Mouse (Mus musculus) cerebellum, postnatal 36 days (tissue): ENCODE results near the gene Ppp2r2c.

Source experiments
- DNase-seq, 2 experiments: peaks; one replicate each; pipeline ENCODE4 v3.0.0; 2021 to 2022; ENCODE audit warnings: mixed read lengths in 2 of 2

The Ppp2r2c gene

DNA sequence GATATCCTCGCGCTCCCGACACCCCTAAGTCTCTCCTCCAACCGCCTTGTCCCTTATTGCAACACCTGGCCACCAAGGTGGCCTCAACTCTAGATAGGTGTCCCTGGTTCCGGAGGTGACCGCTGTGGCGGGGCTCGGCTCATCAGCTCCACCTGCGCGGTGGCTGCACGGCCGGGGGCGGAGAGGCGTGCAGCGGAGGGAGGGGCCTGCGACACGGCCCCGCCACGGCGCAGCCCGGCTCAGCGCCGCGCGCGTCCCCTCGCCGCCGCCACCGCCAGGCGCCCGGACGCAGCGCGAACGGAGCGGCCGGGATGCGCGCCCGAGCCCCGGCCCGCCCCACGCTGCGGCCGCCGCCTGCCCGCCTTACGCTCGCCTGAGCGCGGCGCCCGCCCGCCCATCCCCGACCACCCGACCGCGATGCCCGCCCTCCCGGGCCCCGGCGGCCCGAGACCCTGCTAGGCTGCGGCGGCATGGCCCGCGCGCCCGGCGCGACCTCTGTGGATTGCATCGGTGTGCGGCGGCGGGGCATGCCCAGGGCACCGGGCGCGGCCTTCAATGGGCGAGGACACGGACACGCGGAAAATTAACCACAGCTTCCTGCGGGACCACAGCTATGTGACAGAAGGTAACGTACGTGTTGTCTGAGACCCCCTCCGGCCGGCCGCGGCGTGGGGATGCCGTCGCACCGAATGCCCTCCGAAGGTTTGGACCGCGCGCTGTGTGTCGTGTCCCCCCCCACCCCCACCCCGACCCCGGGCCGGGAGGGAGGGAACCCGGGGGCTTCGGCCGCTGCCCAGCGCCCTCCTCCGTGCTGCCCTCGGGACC lies at the start of gene Ppp2r2c:
Ppp2r2c (plus strand) TSS at position 248 of the 825 bp plus-strand sequence.
- DNase-seq, result peak; percentile 73 to 83

DNA sequence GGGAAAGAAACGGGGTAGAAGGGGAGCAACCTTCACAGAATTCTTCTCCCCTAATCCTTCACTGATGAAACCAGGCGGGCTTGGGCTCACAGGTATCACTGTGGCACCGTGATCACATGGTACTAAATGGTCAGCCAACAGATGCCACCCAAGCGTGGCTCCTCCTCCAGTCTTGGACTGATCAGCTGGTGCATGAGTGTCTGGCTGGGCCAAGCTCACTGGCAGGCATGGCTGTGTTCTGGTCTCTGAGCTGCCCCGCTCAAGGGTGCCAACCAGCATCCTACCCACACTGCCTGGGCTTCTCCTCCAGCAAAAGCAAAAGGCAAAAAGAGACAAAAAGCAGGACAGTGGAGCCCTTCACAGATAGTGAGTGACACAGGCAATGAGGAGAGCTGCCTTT lies 48.6 kb upstream of the Ppp2r2c start:
- no peak for DNase-seq

DNA sequence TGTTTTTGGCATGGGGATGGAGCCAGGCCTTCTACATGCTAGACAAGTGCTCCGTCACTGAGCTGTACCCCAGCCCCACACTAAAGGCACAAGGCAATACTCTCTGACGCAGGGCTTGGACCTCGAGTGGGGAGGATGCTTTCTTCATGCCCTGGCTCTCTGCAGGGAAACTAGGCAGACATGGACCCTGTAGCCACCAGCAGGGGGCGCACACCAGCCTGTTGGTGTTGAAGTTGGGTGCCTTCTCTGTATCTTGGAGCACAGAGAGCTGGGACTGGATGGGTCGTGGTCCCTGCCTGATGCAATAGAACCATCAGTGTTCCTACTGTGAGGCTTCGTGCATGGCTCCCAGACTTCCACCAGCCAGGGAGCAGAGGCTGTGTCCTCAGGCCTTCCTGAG lies 48.2 kb upstream of the Ppp2r2c start:
- peak; percentile 69 to 72 for DNase-seq

DNA sequence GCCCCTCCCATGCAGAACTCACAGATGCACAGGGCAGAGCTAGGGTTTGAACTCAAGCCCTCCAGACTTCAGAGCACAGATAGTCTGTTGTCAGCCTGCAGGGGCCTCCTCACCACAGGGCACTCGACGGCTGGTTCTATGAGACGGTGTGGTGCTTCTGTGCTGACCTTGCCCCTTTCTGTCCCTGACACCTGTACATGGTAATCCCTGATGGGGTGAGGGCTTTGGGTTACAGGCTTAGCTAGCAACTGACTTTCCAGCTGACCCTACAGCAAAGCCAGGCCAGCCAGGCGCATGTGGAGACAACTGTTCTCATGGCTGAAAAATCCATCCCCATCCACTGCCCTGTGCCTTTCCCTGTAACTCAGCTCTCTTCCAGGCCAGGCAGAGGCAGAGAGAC lies 45.4 kb upstream of the Ppp2r2c start:
- DNase-seq, result no peak

DNA sequence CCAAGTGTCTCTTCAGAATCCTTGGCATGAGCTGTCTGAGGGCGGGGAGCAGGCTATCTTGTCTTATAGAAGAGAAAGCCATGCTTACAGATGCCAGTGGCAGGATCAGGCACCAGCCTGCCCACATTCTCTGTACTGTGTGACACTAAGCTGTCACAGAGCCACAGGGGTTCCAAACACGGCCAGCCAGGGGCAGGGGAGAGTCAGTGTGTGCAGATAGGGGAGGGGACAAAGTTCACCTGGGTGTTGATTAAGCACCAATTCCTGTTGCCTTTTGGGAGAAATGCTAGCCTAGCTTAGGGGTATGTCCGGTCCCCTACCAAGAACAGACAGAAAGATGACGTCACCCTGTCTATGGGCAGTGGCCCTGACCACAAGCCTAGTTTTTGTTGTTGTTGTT lies 39.2 kb upstream of the Ppp2r2c start:
- no peak for DNase-seq

DNA sequence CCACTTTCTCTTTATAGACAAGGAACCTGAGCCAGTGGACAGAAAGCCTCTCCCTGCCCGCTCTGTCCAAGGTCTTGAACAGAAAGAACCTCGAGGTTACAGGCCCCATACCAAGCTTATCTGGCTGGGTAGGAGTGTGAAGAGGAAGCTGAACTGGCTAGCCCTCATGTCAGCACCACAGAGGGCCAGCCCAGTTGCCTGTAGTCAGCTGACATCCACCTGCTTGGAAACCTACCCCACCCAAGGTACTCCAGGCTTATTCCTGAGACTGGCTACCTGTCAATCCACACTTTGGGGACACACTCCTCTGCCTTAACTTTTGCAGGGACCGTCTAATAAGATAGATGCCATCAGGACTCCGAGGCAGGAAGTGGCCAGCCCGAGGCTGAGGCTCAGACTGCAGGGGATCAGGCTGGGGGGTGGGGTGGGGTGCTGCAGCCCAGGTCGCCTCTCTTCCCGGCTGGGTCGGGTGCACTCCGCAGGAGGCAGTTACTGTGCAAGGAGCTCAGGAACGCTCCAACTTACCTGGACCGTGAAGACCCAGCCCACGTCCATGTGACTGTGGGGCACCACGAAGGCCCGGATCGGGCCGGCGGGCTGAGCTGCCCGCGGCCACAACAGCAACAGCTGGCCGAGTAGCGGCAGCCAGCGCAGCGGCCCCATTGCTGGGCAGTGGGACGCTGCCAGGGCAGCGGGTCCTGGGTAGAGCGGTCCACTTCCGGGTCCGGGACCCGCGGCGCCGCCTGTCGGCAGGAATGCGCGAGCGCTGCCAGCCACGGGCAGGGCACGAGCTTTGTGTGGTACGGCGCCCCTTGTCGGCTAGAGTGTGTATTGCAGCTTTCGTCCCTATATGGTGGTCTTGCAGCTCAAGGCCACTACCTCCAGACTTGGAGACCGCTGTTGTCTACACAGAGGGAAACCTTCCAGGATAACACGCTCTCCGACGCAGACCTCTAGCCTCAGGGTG lies 38.1 kb upstream of the Ppp2r2c start, which contains the start of gene Man2b2:
Man2b2 (minus strand) TSS at position 741 of the 967 bp plus-strand sequence.
- DNase-seq, result peak; percentile 92 to 93

DNA sequence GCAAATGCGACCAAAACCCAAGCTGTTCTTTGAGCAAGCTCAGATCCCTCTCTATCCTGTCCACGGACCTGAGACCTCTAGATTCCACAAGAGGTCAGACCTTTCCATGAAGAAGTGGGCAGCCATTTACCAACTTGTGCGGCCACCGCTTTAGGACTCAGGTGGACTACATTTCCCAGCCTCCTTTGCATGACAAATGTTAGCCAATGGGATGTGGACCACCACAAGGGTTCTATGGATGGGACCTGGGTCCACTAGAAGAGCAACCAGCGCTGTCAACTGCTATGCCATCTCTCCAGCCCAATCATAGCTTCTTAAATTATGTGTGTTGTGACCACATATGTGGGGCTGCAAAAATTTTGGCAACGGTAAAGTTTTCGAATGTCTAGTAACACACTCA lies 37.0 kb upstream of the Ppp2r2c start:
- peak; percentile 37 to 56 for DNase-seq

DNA sequence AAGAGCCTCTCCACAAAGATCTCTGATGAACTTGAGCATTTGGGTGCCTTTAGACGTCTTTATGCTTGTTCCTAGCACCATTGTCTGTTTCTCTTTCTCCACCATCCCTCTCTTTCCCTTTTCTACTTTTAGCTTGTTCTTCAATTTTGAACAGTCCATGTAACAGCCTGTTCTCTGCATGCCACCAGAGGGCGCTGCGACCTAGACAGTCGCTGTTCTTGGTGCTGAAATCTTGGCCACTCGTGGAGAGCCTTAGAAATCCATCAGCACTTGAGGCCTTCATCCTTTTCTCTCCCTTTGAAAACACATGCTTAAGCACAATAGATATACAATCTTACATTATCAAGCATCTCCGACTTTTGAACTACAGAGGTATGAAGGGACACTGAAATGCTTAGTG lies 32.4 kb upstream of the Ppp2r2c start:
- peak; percentile 89 to 92 for DNase-seq

DNA sequence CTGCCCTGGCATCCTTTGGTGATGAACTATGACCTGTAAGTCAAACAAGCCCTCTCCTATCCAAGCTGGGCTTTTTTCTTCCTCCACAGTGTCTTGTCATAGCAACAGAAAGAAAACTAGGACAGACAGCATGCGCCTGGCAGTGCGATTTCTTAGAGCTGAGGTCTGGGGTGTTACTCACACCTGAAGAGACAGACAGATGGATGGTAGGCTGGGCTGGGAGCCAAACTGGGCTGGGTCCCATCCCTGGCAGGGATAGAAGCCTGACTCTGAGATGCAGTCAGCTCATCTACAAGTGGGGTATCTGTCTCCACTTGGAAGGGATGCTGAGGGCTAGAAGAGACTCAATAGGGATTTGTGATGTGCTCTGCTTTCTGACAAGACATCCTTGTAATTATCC lies 29.3 kb upstream of the Ppp2r2c start:
- peak; percentile 78 to 80 for DNase-seq

DNA sequence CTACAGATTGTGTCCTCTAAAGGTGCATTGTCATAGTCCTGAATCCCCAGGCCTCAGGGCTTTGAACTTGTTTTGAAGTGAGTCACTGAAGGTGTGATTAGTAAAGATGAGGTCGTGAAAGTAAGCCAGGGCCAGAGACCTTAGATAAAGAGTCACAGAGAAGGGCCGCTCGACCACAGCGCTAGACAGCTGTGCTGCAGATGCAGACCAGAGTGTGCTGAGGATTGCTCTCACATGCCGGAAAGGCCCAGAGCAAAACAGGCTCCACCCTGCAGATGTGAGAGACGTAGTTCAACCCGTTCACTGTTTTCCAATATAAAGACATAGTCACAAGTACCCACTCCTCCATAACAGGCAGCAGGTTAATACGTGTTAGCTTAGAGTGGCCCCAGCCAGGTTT lies 28.7 kb upstream of the Ppp2r2c start:
- no peak for DNase-seq

DNA sequence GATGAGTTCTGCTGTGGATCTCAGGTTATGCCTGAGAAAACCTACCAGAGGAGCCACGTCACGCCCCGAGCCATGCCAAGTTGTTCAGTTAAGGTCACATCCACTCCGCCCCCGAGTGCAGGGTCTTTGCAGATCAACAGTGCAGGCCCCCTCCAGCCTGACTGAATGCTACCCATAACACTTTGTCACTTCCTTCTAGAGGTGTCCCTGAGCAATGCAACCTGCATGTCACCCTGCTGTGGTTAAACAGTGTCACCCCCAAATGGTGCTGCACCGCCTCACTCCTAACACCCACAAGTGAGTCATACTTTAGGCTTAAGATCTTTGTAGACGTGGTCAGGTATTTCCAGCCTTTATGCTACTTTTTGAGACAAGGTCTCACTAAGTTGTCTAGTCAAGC lies 28.2 kb upstream of the Ppp2r2c start:
- peak in 1 of 2 experiments; percentile 16 for DNase-seq

DNA sequence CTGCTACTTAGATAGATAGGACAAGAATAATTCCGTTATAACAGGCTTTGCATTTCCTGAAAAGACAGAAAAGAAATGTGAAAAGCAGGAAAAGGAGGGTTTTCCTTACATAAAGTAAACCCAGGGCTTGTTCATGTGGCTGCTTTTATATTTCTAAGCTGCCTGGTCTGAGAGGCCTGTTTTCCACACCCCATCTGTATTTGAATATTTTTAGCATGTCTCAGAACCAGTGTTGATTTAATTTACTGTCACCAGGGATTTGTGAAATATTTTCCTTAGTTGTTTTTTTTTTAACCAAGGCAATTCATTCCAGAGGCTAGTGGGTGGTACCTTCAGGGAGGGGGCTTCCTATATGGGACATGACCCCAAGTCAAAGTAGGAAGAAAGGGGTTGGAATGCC lies 26.6 kb upstream of the Ppp2r2c start:
- no peak for DNase-seq

DNA sequence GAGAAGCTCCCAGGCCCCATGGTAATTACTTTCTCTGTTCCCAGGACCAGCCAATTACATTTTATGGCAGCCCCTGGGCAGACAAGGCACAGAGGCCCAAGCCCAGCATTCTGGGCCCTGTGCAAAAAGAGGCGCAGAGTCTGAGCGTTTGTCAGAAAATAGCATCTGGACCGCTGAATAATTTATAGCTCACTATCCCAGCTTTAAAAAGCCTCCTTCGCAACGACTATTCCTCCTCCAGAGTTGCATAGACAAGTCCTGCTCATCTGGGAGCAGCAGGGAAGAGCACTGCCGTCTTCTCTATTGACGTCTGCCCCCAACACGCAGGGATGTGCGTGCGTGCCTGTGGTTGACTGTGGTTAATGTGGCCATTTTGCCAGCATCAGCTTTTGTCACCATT lies 23.8 kb upstream of the Ppp2r2c start:
- DNase-seq, result no peak

DNA sequence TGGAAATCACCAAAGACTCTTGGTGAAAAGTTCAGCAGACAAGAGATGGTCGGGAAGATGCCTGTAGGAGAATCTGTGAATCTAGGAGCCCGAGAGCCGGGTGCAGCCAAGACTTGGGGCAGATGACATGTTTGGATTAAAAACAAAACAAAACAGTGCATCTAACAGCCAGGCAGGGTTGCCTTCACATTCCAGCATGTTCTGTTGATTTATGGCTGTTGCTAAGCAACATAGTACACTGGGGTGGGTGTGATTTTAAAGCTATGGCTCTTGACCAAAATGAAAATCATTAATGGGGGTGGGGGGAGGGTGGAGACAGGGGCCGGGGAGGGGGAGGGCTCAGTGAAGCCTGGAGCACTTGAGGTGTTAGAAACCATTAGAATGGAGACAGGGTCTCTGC lies 16.7 kb upstream of the Ppp2r2c start:
- DNase-seq, result no peak

DNA sequence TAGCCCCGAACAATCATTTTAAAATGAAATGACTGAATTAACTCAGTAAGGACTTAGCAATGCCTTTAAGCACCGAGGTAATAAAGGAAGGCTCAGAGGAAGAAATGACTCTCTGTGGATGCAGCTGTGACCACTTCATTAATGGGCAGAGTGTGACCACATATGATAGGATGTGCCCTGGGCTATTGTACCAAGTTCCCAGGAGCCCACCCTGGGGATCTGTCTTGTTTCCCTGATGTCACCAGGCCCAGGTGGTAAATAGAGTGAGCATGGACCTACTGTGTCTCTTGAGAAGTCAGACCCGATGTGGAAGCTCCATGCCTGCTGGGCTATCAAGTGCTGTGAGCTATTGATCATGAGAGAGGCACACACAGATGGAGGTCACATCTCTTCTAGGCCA lies 13.1 kb upstream of the Ppp2r2c start:
- no peak for DNase-seq

DNA sequence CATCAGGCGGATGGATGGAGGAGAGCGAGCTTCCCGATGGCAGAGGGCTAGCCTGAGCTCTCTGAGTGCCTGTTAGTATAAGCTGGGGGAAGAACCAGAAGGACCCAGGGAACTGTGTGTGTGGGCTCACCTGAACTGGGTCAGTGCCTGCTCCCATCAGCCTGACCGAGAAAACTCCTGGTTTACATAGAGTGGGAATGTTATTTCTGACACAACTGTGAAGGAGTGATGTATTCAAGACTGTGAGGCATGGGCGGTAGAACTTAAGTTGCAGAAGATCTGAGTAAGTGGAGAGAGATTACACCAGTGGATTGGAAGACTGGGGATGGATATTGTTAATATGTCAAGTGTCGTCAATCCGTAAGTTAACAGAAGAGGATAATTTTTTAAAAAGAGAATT lies 11.8 kb upstream of the Ppp2r2c start:
- DNase-seq, result no peak

DNA sequence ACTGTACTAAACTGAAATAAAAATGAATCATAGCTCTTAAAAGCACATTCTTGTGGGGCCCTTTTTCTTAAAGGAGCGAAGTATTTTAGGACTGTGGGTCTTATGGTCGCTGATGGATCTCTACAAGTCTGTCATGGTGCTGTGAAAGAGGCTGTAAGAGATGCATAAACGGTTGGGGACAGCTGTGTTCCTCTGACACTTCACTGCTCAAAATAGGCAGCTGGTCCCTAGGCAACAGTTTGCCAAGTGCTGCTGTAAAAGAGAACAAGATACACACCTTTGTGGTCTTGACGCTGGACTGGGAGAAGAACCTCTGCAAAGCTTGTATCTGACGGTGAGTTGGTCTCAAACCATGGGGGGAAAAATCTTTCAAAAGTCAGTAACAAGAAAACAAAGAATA lies 10.8 kb upstream of the Ppp2r2c start:
- DNase-seq, result no peak

DNA sequence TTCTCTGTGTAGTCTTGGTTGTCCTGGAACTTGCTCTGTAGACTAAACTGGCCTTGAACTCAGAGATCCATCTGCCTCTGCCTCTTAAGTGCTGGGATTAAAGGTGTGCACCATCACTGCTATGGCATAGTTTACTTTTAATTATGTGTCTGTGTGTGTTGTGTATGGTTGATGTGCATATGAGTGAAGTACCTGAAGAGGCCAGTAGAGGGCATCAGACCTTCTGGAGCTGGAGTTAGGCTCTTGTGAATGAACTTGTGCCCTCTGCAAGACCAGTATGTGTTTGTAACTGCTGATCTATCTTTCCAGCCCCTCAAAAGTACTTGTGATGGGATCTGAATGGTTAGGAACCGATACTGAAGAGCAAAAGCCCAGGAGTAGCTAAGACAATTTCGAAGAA lies 7.2 kb upstream of the Ppp2r2c start:
- DNase-seq, result peak in 1 of 2 experiments; percentile 27

DNA sequence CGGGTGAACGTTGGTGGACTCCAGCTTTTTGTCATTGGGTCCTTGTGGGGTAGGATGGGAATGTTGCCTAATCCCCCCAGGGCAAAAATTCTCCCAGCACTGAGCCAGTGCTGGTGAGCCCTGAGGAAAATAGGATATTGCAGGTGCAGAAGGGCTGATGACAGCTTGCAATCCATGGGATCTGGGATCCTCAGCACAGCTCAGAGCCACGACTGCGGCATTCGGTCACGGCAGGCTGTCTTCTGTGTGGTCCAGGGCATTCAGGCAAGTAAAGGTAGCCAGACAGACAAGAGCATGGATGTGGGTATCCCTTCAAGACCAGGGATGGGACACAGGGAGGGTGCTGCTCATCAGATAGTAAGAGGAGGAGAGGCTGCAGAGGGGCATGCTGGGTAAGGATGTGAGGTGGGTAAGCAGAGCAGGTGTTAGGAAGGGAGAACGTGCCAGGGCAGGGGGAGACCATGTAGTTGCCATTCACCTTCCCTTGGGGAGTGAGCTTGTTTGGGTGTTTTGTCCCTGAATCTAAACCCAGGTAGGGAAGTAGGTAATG lies 1.5 kb upstream of the Ppp2r2c start:
- peak in 1 of 2 experiments; percentile 25 for DNase-seq

DNA sequence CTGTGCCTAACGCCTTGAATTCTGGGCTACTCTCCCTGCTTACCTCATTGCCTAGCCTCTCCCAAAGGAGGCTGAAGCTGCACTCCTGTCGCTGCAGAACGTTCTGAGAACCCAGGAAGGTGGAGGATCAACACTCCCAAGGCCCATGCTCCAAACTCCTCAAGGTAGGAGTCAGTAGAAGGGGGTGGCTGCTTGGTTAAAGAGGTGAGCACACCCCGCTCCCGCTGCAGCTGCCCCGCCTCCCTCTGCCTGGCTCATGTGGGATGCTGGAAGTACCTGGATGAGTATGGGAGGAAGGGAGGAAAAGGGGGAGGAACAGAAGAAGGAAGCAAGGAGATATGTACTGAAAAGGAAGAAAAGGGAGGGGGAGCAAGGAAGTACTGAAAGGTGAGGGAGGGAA lies 752 bp upstream of the Ppp2r2c start:
- DNase-seq, result peak in 1 of 2 experiments; percentile 35

DNA sequence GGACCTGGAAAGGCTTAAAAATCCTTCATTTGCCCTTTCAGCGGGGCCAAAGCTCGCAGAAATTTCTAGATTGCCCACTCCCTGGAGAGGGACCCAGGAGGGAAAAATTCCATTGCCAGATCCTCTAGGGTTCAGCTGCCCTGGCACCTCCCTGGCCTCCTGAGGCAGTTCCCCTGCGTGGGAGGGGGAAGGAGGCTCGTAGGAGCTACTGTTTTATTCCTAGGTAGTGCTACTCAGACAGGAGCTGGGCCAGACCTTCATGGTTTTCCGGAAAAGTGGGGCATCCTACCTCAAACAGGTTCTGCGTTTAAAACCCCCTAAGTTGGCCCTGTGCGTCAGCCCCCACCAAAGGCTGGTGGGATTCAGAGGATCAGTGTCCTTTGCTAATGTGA lies 869 bp downstream of the Ppp2r2c start:
- peak; percentile 65 to 68 for DNase-seq

DNA sequence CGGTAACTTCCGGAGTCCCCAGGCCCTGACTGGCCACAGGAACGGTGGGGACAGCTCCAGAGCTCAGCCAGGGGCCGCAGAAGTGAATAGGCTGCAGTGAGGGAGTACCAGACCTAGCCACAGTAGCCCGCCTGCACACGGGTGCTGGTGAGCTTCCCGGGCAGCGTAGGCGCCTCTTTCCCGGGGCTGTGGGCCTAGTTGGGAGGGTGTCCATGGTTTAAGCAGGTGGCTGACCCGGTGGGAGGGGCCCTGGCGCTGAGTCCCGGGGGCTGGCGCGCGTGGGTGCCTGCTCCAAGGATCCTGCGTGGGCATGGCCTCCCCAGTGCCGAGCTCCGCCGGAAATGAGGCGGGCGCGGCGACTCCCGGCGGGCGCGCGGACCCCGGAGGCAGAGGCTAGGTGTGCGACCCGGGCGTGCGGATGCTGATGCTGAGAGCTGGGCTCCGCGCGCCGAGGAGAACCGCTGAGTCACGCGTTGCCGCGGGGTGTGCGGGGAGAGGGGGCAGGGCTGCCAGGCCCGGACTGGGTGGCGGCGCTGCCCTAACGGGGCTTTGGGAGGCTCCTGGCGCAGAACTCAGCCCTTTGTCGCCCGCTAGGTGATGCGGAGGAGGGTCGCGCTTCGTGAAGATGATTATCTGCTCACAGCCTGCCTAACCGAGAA lies 1.4 kb downstream of the Ppp2r2c start:
- peak; percentile 78 to 83 for DNase-seq

DNA sequence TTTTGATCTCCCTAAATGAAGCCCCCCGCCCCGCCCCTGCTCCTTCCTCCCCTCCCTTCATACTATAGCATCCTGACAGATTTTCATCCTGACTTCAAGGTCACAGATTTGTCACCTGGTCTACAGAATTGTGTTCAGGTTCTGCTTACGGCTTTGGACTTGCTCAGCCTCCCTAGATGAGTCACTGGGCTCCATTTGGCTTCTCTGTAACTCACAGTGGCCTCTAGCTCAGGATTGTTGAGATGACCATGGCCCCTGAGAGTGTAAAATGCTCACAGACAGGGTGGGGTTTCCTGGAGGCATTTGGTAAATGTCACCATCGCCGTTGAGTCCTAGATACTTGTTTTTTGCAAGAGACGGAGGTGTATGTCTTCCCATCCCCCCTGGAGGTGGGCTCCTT lies 2.6 kb downstream of the Ppp2r2c start:
- DNase-seq, result peak in 1 of 2 experiments; percentile 24
